Mouse (Mus musculus) spleen, adult 2 months (tissue): ENCODE data around the gene Mlc1. TPM values are rescaled to one million over a fixed set of nuclear protein-coding genes. Genes with fewer than 3 reads are reported as not detected.

Experiments
- DNase-seq, 2 experiments: peaks; one replicate each; pipeline versions ENCODE4 v3.0.0 to v3.0.0-alpha.2; 2012 to 2021; ENCODE audit warnings: low spot score in 2 of 2, low read depth in 1 of 2
- H3K27ac ChIP-seq: fragments of 200-500 bp; 2 replicates; pipeline ENCODE4 v1.5.1; 2012; ENCODE audit warnings: low read length, inconsistent platforms; ENCODE audit not compliant: insufficient read depth
- H3K27me3 ChIP-seq: fragments of 200-500 bp; 2 replicates; pipeline ENCODE4 v1.6.1; 2012; ENCODE audit warnings: mild to moderate bottlenecking, moderate library complexity, low read length, inconsistent platforms; ENCODE audit not compliant: control insufficient read depth, insufficient read depth
- H3K36me3 ChIP-seq: fragments of 200-500 bp; 2 replicates; pipeline ENCODE4 v1.6.1; 2012; ENCODE audit warnings: mild to moderate bottlenecking, low read length, inconsistent platforms; ENCODE audit not compliant: control insufficient read depth, insufficient read depth
- H3K4me1 ChIP-seq: fragments of 200-500 bp; 2 replicates; pipeline ENCODE4 v1.6.1; 2011; ENCODE audit warnings: inconsistent platforms; ENCODE audit not compliant: control insufficient read depth, insufficient read depth, insufficient read length
- H3K4me3 ChIP-seq: fragments of 200-500 bp; 2 replicates; pipeline ENCODE4 v1.5.1; 2011; ENCODE audit warnings: mild to moderate bottlenecking, inconsistent platforms; ENCODE audit not compliant: insufficient read depth, insufficient read length; ENCODE audit errors: extremely low read depth
- CTCF ChIP-seq: fragments of 200-500 bp; IDR thresholded peaks from 2 replicates; pipeline ENCODE4 v1.5.1; 2011; ENCODE audit warnings: mild to moderate bottlenecking, inconsistent platforms; ENCODE audit not compliant: insufficient read depth, insufficient read length, insufficient replicate concordance; ENCODE audit errors: extremely low read depth
- POLR2A ChIP-seq: fragments of 200-500 bp; IDR thresholded peaks from 2 replicates; pipeline ENCODE4 v1.6.1; 2011; ENCODE audit warnings: low read depth, low read length, inconsistent platforms
- WGBS: fragments of 180-500 bp; shearing (Covaris S2); methylation state at CpG from one replicate; pipeline ENCODE4 v1.1.7; 2018; 5-methylcytosine and 5-hydroxymethylcytosine counted together
- polyA plus RNA-seq: library from polyadenylated mRNA; depleted of rRNA; stranded (reverse); fragments of >200 nt; gene quantifications from 2 replicates; pipeline ENCODE4 v1.2.3, GENCODE M21; 2012; rRNA removed

Mlc1 gene
- 1.1 TPM in 2 replicates for polyA plus RNA-seq

GRCm38 (mm10) chr15:88978281-88979137, at the start of gene Mlc1:
Gene Mlc1, minus strand, starts transcription at chr15:88979007.
- no peak for DNase-seq
- no peak within 1 kb of the TSS for H3K27ac ChIP-seq
- TF ChIP-seq CTCF (no peak), POLR2A (no peak)
- no peaks in the 10 kb centered on the region for H3K27me3 ChIP-seq
- no peaks in the 10 kb centered on the region for H3K36me3 ChIP-seq
- WGBS: 85% methylated on average over 10 of the region's 10 CpGs
- H3K4me1 ChIP-seq: no peaks in the 10 kb centered on the region
- no peak within 1 kb of the TSS for H3K4me3 ChIP-seq

DNA sequence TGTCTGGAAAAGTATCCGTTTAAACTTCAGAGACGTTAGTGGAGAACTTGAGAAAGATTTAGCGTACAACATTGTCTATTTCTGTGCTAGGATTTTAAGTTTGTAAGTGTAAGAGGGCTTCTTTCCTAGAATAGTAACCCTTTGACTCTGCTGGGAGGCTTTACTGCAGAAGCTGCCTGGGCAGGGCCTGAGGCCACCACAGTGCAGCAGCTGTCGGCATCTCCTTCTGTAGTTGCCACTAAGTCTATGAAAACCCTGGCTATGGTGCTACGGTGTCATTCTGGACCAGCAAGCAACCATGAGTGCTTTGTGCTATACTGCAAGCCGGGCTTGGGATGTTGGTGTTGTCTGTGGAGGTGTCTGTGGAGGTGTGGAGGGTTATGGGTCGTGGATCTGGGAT, 41.7 kb upstream of the Mlc1 start:
- no peak overlapping the region for H3K27ac ChIP-seq
- no peaks in the 10 kb centered on the region for H3K4me1 ChIP-seq
- WGBS: 83% methylated on average over 7 of the region's 7 CpGs
- DNase-seq: no peak
- H3K36me3 ChIP-seq: no peaks in the 10 kb centered on the region
- TF ChIP-seq POLR2A (no peak), CTCF (no peak)
- no peaks in the 10 kb centered on the region for H3K27me3 ChIP-seq
- no peak overlapping the region for H3K4me3 ChIP-seq

GRCm38 (mm10) chr15:89020085-89020484, 41.3 kb upstream of the Mlc1 start:
- 77% methylated on average over 7 of the region's 7 CpGs for WGBS
- no peaks in the 10 kb centered on the region for H3K4me1 ChIP-seq
- no peaks in the 10 kb centered on the region for H3K36me3 ChIP-seq
- TF ChIP-seq CTCF (no peak), POLR2A (no peak)
- no peaks in the 10 kb centered on the region for H3K27me3 ChIP-seq
- no peak for DNase-seq
- H3K4me3 ChIP-seq: no peak overlapping the region
- no peak overlapping the region for H3K27ac ChIP-seq

DNA sequence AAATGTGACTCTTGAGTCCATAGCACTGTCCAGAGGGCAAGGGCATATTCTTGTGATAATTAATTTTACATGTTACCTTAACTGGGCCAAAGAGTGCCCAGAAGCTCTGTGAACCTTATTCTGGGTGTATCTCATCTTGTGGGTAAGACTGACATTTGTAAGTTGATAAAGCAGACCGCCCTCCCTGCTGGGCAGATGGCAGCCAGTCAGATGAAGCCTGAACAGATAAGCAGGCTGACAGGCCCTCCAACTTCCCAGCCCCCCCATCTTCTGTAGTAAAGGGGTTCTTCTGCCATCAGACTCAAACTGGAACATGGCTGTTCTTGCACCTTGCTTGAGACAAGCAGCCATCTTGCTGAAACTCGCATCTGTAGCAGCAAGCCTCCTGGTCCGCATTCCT, 37.9 kb upstream of the Mlc1 start:
- Histone ChIP-seq H3K36me3 (no peaks in the 10 kb centered on the region), H3K27me3 (no peaks in the 10 kb centered on the region), H3K27ac (no peak overlapping the region), H3K4me3 (no peak overlapping the region), H3K4me1 (no peaks in the 10 kb centered on the region)
- TF ChIP-seq POLR2A (no peak), CTCF (no peak)
- no peak for DNase-seq
- 93% methylated on average over 3 of the region's 3 CpGs for WGBS

- WGBS: 87% methylated on average over 5 of the region's 5 CpGs
- no peak for TF ChIP-seq CTCF
- H3K4me3 ChIP-seq: no peak overlapping the region
Observed at GRCm38 (mm10) chr15:89007781-89008180, 29.0 kb upstream of the Mlc1 start.

GRCm38 (mm10) chr15:89007002-89007401, 28.2 kb upstream of the Mlc1 start:
- H3K27me3 ChIP-seq: no peaks in the 10 kb centered on the region
- no peak for TF ChIP-seq POLR2A
- no peak for TF ChIP-seq CTCF
- H3K27ac ChIP-seq: no peak overlapping the region
- H3K4me3 ChIP-seq: no peak overlapping the region
- WGBS: 87% methylated on average over 7 of the region's 7 CpGs
- H3K36me3 ChIP-seq: no peaks in the 10 kb centered on the region
- no peaks in the 10 kb centered on the region for H3K4me1 ChIP-seq
- DNase-seq: no peak

More at GRCm38 (mm10) chr15:89007781-89008180, 29.0 kb upstream of the Mlc1 start:
- H3K27ac ChIP-seq: no peak overlapping the region
- no peaks in the 10 kb centered on the region for H3K36me3 ChIP-seq
- H3K4me1 ChIP-seq: no peaks in the 10 kb centered on the region
- no peak for DNase-seq
- no peaks in the 10 kb centered on the region for H3K27me3 ChIP-seq

DNA sequence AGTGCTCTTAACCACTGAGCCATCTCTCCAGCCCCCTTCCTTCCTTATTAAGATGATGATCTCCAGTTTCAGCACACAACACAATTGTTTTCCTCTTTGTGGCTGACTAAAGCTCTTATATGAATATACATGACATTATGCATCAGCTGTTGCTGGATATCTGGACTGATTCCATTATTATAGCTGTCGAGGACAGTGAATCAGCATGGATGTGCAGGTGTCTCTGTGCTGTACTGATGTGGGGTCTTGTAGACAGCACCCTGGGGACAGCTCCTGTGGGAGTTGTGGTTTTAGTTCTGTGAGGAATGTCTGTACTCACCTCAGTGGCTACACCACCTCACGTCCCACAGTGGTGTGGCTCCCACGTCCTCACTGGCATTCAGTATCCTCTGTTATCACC, 22.4 kb upstream of the Mlc1 start:
- TF ChIP-seq POLR2A: no peak
- no peak for TF ChIP-seq CTCF
- Histone ChIP-seq H3K27me3 (no peaks in the 10 kb centered on the region), H3K27ac (no peak overlapping the region), H3K4me1 (no peaks in the 10 kb centered on the region), H3K36me3 (no peaks in the 10 kb centered on the region), H3K4me3 (no peak overlapping the region)
- WGBS: 41% methylated on average over 3 of the region's 3 CpGs
- DNase-seq: no peak
